Comparison of ENCODE assay signal across 17 mouse cellular contexts in the genomic region with DNA sequence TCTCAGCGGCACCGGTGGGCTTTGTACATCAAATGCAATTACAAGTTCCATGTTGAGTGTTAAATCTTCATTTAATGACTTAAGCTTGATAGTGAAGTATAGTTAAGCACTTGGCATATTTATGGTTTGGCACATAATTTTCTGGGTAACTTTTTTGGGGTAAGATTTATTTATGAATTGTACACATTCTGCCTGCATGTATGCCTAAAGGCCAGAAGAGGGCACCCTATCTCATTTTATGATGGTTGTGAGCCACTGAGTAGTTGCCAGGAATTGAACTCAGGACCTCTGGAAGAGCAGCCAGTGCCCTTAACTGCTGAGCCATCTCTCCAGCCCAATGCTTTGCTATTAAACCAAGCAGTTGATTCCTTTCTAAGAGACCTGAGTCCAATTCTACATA. TPM values are rescaled to one million over a fixed set of nuclear protein-coding genes. Genes with fewer than 3 reads are reported as not detected.
A peak's percentile ranks its signal among the peaks of the same experiment; 100 is the strongest.
DNase-seq lines count a peak whose midpoint lies in the region; ATAC-seq and TF ChIP-seq lines count a peak whose summit lies in the region.
"Had no signal": no experiment of that assay in that cellular context is flagged by ENCODE, and none has a peak within 500 bp of the region (broad histone marks: within the 10 kb centered on the region; RNA-seq: fewer than 3 reads in every experiment).

No protein-coding gene starts in this region.

- H3K27me3 ChIP-seq in intestine, postnatal 0 days (replicated peaks; ENCODE audit: control insufficient read depth, insufficient read depth, low read length): no peaks in the 10 kb centered on the region
- H3K27me3 ChIP-seq in intestine, embryonic 15.5 days (replicated peaks): no peaks in the 10 kb centered on the region
- H3K27me3 ChIP-seq in E14TG2a.4 (ENCODE audit: insufficient read depth, low read length): no peaks in the 10 kb centered on the region
- H3K27me3 ChIP-seq in hindbrain, embryonic 13.5 days: no peaks in the 10 kb centered on the region
- H3K27me3 ChIP-seq: heart, embryonic 15.5 days had no signal

- no peaks in the 10 kb centered on the region for H3K4me1 ChIP-seq in intestine, postnatal 0 days (replicated peaks; ENCODE audit: control insufficient read depth, insufficient read depth, low read length)
- H3K4me1 ChIP-seq in intestine, embryonic 15.5 days (replicated peaks): no peaks in the 10 kb centered on the region
- peaks cover 21% of the 10 kb centered on the region for H3K4me1 ChIP-seq in E14TG2a.4 (replicated peaks; ENCODE audit: low read depth, low read length)
- H3K4me1 ChIP-seq in hindbrain, embryonic 13.5 days (replicated peaks): no peaks in the 10 kb centered on the region
- H3K4me1 ChIP-seq: heart, embryonic 15.5 days had no signal

- ATAC-seq in intestine, postnatal 0 days: no peak
- no peak for ATAC-seq in intestine, embryonic 15.5 days
- ATAC-seq in common myeloid progenitor, adult 5-6 weeks (replicated peaks; ENCODE audit: low read depth, poor library complexity, severe bottlenecking): 0 out of 2 replicates have a peak, but pooled peaks have one; percentile 58
- no peak for ATAC-seq in hindbrain, embryonic 13.5 days (ENCODE audit: low FRiP score)

- 97% methylated on average over 2 of the region's 2 CpGs for WGBS in intestine, postnatal 0 days
- 95% methylated on average over 2 of the region's 2 CpGs for WGBS in intestine, embryonic 15.5 days
- WGBS in hindbrain, embryonic 13.5 days: 94% methylated on average over 2 of the region's 2 CpGs

- no peak overlapping the region for H3K4me3 ChIP-seq in intestine, postnatal 0 days (ENCODE audit: low read depth, low read length)
- H3K4me3 ChIP-seq in intestine, embryonic 15.5 days (replicated peaks): no peak overlapping the region
- H3K4me3 ChIP-seq in E14TG2a.4 (replicated peaks; ENCODE audit: low read length): no peak overlapping the region
- H3K4me3 ChIP-seq in hindbrain, embryonic 13.5 days: no peak overlapping the region
- H3K4me3 ChIP-seq: erythroblast, embryonic 14.5 days; heart, embryonic 15.5 days had no signal

- peak; percentile 11 for DNase-seq in 3134 (ENCODE audit: extremely low read depth, insufficient read length, low spot score)
- DNase-seq in urinary bladder, postnatal 4 days (ENCODE audit: low spot score in 2 of 2): no peak
- DNase-seq: cerebellum, adult 9-11 months; gastrocnemius, postnatal 25 days; kidney, adult 8-10 months; retina, postnatal 1 day; thymus, postnatal 4 days had no signal

- H3K27ac ChIP-seq in intestine, postnatal 0 days (ENCODE audit: low read depth, low read length): no peak overlapping the region
- H3K27ac ChIP-seq in intestine, embryonic 15.5 days: no peak overlapping the region
- H3K27ac ChIP-seq in hindbrain, embryonic 13.5 days: no peak overlapping the region
- H3K27ac ChIP-seq: heart, embryonic 15.5 days; hindbrain, embryonic 14.5 days; liver, embryonic 14.5 days; macrophage had no signal

- H3K9me3 ChIP-seq in intestine, postnatal 0 days (ENCODE audit: control insufficient read depth): no peaks in the 10 kb centered on the region
- H3K9me3 ChIP-seq in intestine, embryonic 15.5 days: no peaks in the 10 kb centered on the region
- no peaks in the 10 kb centered on the region for H3K9me3 ChIP-seq in E14TG2a.4 (ENCODE audit: low read length)
- 0 out of 2 replicates have a peak, but pooled peaks cover 2% of the 10 kb centered on the region for H3K9me3 ChIP-seq in hindbrain, embryonic 13.5 days
- H3K9me3 ChIP-seq: heart, embryonic 15.5 days had no signal

- H3K9ac ChIP-seq in intestine, postnatal 0 days (ENCODE audit: low read depth, low read length): no peak overlapping the region
- no peak overlapping the region for H3K9ac ChIP-seq in intestine, embryonic 15.5 days
- H3K9ac ChIP-seq in hindbrain, embryonic 13.5 days: no peak overlapping the region
- H3K9ac ChIP-seq: heart, embryonic 15.5 days; hindbrain, embryonic 14.5 days; liver, embryonic 14.5 days had no signal

- H3K36me3 ChIP-seq in intestine, postnatal 0 days (ENCODE audit: control insufficient read depth, insufficient read depth): no peaks in the 10 kb centered on the region
- H3K36me3 ChIP-seq in intestine, embryonic 15.5 days: no peaks in the 10 kb centered on the region
- no peaks in the 10 kb centered on the region for H3K36me3 ChIP-seq in E14TG2a.4 (ENCODE audit: insufficient read depth, low read length)
- no peaks in the 10 kb centered on the region for H3K36me3 ChIP-seq in hindbrain, embryonic 13.5 days
- H3K36me3 ChIP-seq: heart, embryonic 15.5 days had no signal

- H3K4me2 ChIP-seq in intestine, postnatal 0 days (replicated peaks; ENCODE audit: low read depth): no peak overlapping the region
- no peak overlapping the region for H3K4me2 ChIP-seq in intestine, embryonic 15.5 days (replicated peaks)
- no peak overlapping the region for H3K4me2 ChIP-seq in hindbrain, embryonic 13.5 days
- H3K4me2 ChIP-seq: heart, embryonic 15.5 days; hindbrain, embryonic 14.5 days had no signal

- TF ChIP-seq CTCF in intestine, postnatal 0 days (IDR thresholded peaks at IDR 0.05; ENCODE audit: low read depth): peak; percentile 46
- TF ChIP-seq CTCF in E14TG2a.4 (conservative IDR thresholded peaks at IDR 0.05; ENCODE audit: low read length): peak; percentile 59

RNA-seq across cellular contexts. Expression of a gene that starts 48.9 kb away (rescaled TPM):
- 631 and 770 TPM in 2 replicates for polyA plus RNA-seq in intestine, postnatal 0 days (2015; fragmentation: Nextera tagmentation; extraction: Ambion mirVana)
- polyA plus RNA-seq in intestine, embryonic 15.5 days (2015; fragmentation: Nextera tagmentation; extraction: Ambion mirVana): 219 and 229 TPM in 2 replicates
- total RNA-seq in common myeloid progenitor, adult 5-6 weeks (2017): 10.1 and 12.1 TPM in 2 replicates
- 7.5 and 9.7 TPM in 2 replicates for polyA plus RNA-seq in hindbrain, embryonic 13.5 days (2015; fragmentation: Nextera tagmentation; extraction: Ambion mirVana)

RNA-seq across cellular contexts. Expression of a gene that starts 52.2 kb away (rescaled TPM):
- polyA plus RNA-seq in intestine, postnatal 0 days (2015; fragmentation: Nextera tagmentation; extraction: Ambion mirVana): 2.2 and 3.5 TPM in 2 replicates
- 1.4 and 3.3 TPM in 2 replicates for polyA plus RNA-seq in intestine, embryonic 15.5 days (2015; fragmentation: Nextera tagmentation; extraction: Ambion mirVana)
- not detected in 2 replicates for total RNA-seq in common myeloid progenitor, adult 5-6 weeks (2017)
- 5.3 and 6.2 TPM in 2 replicates for polyA plus RNA-seq in hindbrain, embryonic 13.5 days (2015; fragmentation: Nextera tagmentation; extraction: Ambion mirVana)
- polyA plus RNA-seq: erythroblast, embryonic 14.5 days; macrophage had no signal

Comparison
In these comparisons a context has a peak if more than half of its experiments do, and no peak if none do; other contexts are left out.
1. RNA of a gene that starts 48.9 kb away (polyA plus RNA-seq): 631 to 770 TPM in intestine, postnatal 0 days and 219 to 229 TPM in intestine, embryonic 15.5 days; 7.5 to 9.7 TPM in hindbrain, embryonic 13.5 days; every median in the first group is over 10 times any median in the second.